Mouse (Mus musculus) urinary bladder, adult 2 months (tissue): ENCODE data around the gene Nle1. TPM values are rescaled to one million over a fixed set of nuclear protein-coding genes. Genes with fewer than 3 reads are reported as not detected.

ENCODE experiments used
- DNase-seq: peaks from one replicate; pipeline ENCODE4 v3.0.0; 2022; ENCODE audit warnings: low spot score
- polyA plus RNA-seq: library from polyadenylated mRNA; depleted of rRNA; stranded (reverse); fragments of >200 nt; gene quantifications from 2 replicates; pipeline ENCODE4 v1.2.3, GENCODE M21; 2012

Nle1 gene
- polyA plus RNA-seq, 1 experiment = 33.7 TPM

- peak; percentile 62 for DNase-seq
Observed at GRCm38 (mm10) chr11:82914711-82915352, 6.6 kb upstream of the Nle1 start.

- no peak for DNase-seq
Observed at GRCm38 (mm10) chr11:82910679-82911389, 2.6 kb upstream of the Nle1 start.

GRCm38 (mm10) chr11:82910250-82910649, 2.0 kb upstream of the Nle1 start, which contains the start of gene Unc45b:
Gene Unc45b (plus strand): TSS chr11:82910550.
- DNase-seq = no peak

- no peak for DNase-seq
Observed at GRCm38 (mm10) chr11:82908608-82908989, 388 bp upstream of the Nle1 start.

- no peak for DNase-seq
Observed at GRCm38 (mm10) chr11:82905816-82906215, 2.4 kb downstream of the Nle1 start.

- DNase-seq = no peak
Observed at GRCm38 (mm10) chr11:82904952-82905351, 3.3 kb downstream of the Nle1 start.

GRCm38 (mm10) chr11:82901606-82902310, 6.5 kb downstream of the Nle1 start:
- no peak for DNase-seq

- no peak for DNase-seq
Observed at GRCm38 (mm10) chr11:82899720-82900119, 8.5 kb downstream of the Nle1 start.

- DNase-seq = no peak
Observed at GRCm38 (mm10) chr11:82897478-82897877, 10.7 kb downstream of the Nle1 start.

- no peak for DNase-seq
Observed at GRCm38 (mm10) chr11:82891936-82892335, 16.3 kb downstream of the Nle1 start, which contains the start of gene Fndc8. Gene Fndc8 (plus strand): TSS chr11:82892124.

GRCm38 (mm10) chr11:82890342-82890762, 17.9 kb downstream of the Nle1 start, which contains the start of gene Rad51d:
Gene Rad51d (minus strand): TSS chr11:82890614.
- DNase-seq = peak; percentile 92

- no peak for DNase-seq
Observed at GRCm38 (mm10) chr11:82889524-82890341, 18.5 kb downstream of the Nle1 start.

- DNase-seq = no peak
Observed at GRCm38 (mm10) chr11:82888491-82888946, 19.7 kb downstream of the Nle1 start.

- DNase-seq = no peak
Observed at GRCm38 (mm10) chr11:82886559-82886958, 21.7 kb downstream of the Nle1 start.

- no peak for DNase-seq
Observed at GRCm38 (mm10) chr11:82883180-82883579, 25.0 kb downstream of the Nle1 start.

- no peak for DNase-seq
Observed at GRCm38 (mm10) chr11:82877726-82878344, 30.4 kb downstream of the Nle1 start.

GRCm38 (mm10) chr11:82875631-82876030, 32.6 kb downstream of the Nle1 start:
- no peak for DNase-seq

GRCm38 (mm10) chr11:82874924-82875323, 33.3 kb downstream of the Nle1 start:
- DNase-seq = no peak

- peak; percentile 92 for DNase-seq
Observed at GRCm38 (mm10) chr11:82871031-82871446, 37.2 kb downstream of the Nle1 start, which contains the start of gene Rffl. Gene Rffl (minus strand): TSS chr11:82871210.

- DNase-seq = peak; percentile 51
Observed at GRCm38 (mm10) chr11:82870173-82871030, 37.8 kb downstream of the Nle1 start.
